In the genomic region with DNA sequence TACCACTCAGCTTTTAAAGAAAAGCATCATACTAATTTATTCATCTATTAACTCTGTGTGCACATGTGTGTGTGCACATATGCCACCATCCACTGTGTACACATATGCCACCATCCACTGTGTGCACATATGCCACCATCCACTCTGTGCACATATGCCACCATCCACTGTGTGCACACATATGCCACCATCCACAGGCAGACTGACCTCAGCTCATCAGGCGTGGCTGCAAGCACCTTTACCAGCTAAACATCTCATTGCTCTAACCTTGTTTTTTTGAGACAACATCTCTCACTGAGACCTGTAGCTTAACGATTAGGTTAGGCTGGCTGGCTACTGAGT, we compare ENCODE assay signal across 25 mouse cellular contexts. TPM values are rescaled to one million over a fixed set of nuclear protein-coding genes. Genes with fewer than 3 reads are reported as not detected.
DNase-seq lines count a peak whose midpoint lies in the region; ATAC-seq and TF ChIP-seq lines count a peak whose summit lies in the region.
"Had no signal": no experiment of that assay in that cellular context is flagged by ENCODE, and none has a peak within 500 bp of the region (broad histone marks: within the 10 kb centered on the region; RNA-seq: fewer than 3 reads in every experiment).

No protein-coding gene starts in this region.

- no peak for DNase-seq in embryonic facial prominence, embryonic 10.5 days (ENCODE audit: low spot score)
- DNase-seq in forebrain, postnatal 0 days = no peak
- DNase-seq in left cerebral cortex, postnatal 36 days (ENCODE audit: low spot score in 2 of 2) = no peak
- DNase-seq in adrenal gland, adult (ENCODE audit: inconsistent age in 2 of 2, low spot score in 1 of 2) = no peak
- DNase-seq: adrenal gland, postnatal 14 days; cerebellum, adult 9-10 months; gastrocnemius, adult 2 months; kidney, postnatal 36 days; layer of hippocampus, postnatal 36 days; lung, adult 18-20 months; lung, postnatal 10 days; midbrain, embryonic 14.5 days; retina, postnatal 1 day; right cerebral cortex, postnatal 4 days; thymus, postnatal 14 days had no signal

- ATAC-seq in embryonic facial prominence, embryonic 13.5 days (ENCODE audit: insufficient number of reproducible peaks, insufficient read depth, low FRiP score, low TSS enrichment, low read depth) = 0 out of 2 replicates have a peak, but pooled peaks have one; percentile 63
- ATAC-seq in hindbrain, embryonic 15.5 days (ENCODE audit: low FRiP score, low read depth) = peak; percentile 60; the same call in 1 of the 2 replicates
- no peak for ATAC-seq in hindbrain, embryonic 16.5 days
- ATAC-seq in forebrain, postnatal 0 days = peak; percentile 26
- ATAC-seq: intestine, postnatal 0 days; liver, embryonic 12.5 days had no signal

- intact Hi-C loops in left cerebral cortex, postnatal 36 days (cut with DNase I) = no loop called here

- no peak overlapping the region for H3K27ac ChIP-seq in embryonic facial prominence, embryonic 13.5 days
- no peak overlapping the region for H3K27ac ChIP-seq in embryonic facial prominence, embryonic 10.5 days (replicated peaks)
- no peak overlapping the region for H3K27ac ChIP-seq in hindbrain, embryonic 15.5 days (replicated peaks)
- no peak overlapping the region for H3K27ac ChIP-seq in hindbrain, embryonic 16.5 days (ENCODE audit: low read depth, low read length)
- peak overlapping the region; percentile 83 for H3K27ac ChIP-seq in bone marrow macrophage, adult 2 months (ENCODE audit: insufficient read depth, low read depth, low read length)
- no peak overlapping the region for H3K27ac ChIP-seq in forebrain, postnatal 0 days (ENCODE audit: low read depth, low read length)
- H3K27ac ChIP-seq: heart, embryonic 10.5 days; limb, embryonic 13.5 days; liver, embryonic 12.5 days had no signal

- H3K4me2 ChIP-seq in embryonic facial prominence, embryonic 13.5 days = no peak overlapping the region
- H3K4me2 ChIP-seq in hindbrain, embryonic 15.5 days = no peak overlapping the region
- no peak overlapping the region for H3K4me2 ChIP-seq in hindbrain, embryonic 16.5 days (ENCODE audit: low read length)
- H3K4me2 ChIP-seq in forebrain, postnatal 0 days (ENCODE audit: low read depth) = no peak overlapping the region
- H3K4me2 ChIP-seq: limb, embryonic 13.5 days; liver, embryonic 12.5 days had no signal

- WGBS in embryonic facial prominence, embryonic 13.5 days = 93% methylated on average over 2 of the region's 2 CpGs
- WGBS in embryonic facial prominence, embryonic 10.5 days = 93% methylated on average over 2 of the region's 2 CpGs
- WGBS in hindbrain, embryonic 15.5 days = 88% methylated on average over 2 of the region's 2 CpGs
- WGBS in hindbrain, embryonic 16.5 days = 91% methylated on average over 2 of the region's 2 CpGs
- WGBS in forebrain, postnatal 0 days = 80% methylated on average over 2 of the region's 2 CpGs

- no peak for TF ChIP-seq POLR2A in bone marrow macrophage, adult 2 months (IDR thresholded peaks at IDR 0.05; ENCODE audit: borderline replicate concordance, low read depth, low read length)

- no peak for TF ChIP-seq CTCF in bone marrow macrophage, adult 2 months (IDR thresholded peaks at IDR 0.05; ENCODE audit: low read depth, low read length)
- TF ChIP-seq CTCF in forebrain, postnatal 0 days (IDR thresholded peaks at IDR 0.05; ENCODE audit: low read depth) = no peak

- H3K4me1 ChIP-seq in embryonic facial prominence, embryonic 13.5 days = no peaks in the 10 kb centered on the region
- no peaks in the 10 kb centered on the region for H3K4me1 ChIP-seq in embryonic facial prominence, embryonic 10.5 days
- H3K4me1 ChIP-seq in hindbrain, embryonic 15.5 days (replicated peaks) = peaks cover 5% of the 10 kb centered on the region; the same call in 1 of the 2 replicates
- H3K4me1 ChIP-seq in hindbrain, embryonic 16.5 days (ENCODE audit: control insufficient read depth, insufficient read depth, low read depth, low read length) = no peaks in the 10 kb centered on the region
- H3K4me1 ChIP-seq in bone marrow macrophage, adult 2 months (ENCODE audit: control insufficient read depth, insufficient read depth, low read length) = peaks cover 20% of the 10 kb centered on the region
- no peaks in the 10 kb centered on the region for H3K4me1 ChIP-seq in forebrain, postnatal 0 days (ENCODE audit: insufficient read depth)
- H3K4me1 ChIP-seq: limb, embryonic 13.5 days had no signal

- no peaks in the 10 kb centered on the region for H3K27me3 ChIP-seq in embryonic facial prominence, embryonic 13.5 days
- H3K27me3 ChIP-seq in embryonic facial prominence, embryonic 10.5 days (replicated peaks; ENCODE audit: low read depth, poor library complexity, severe bottlenecking) = no peaks in the 10 kb centered on the region
- no peaks in the 10 kb centered on the region for H3K27me3 ChIP-seq in hindbrain, embryonic 15.5 days
- no peaks in the 10 kb centered on the region for H3K27me3 ChIP-seq in hindbrain, embryonic 16.5 days (replicated peaks; ENCODE audit: control insufficient read depth, insufficient read depth, low read length)
- no peaks in the 10 kb centered on the region for H3K27me3 ChIP-seq in forebrain, postnatal 0 days (ENCODE audit: insufficient read depth, low read length)
- H3K27me3 ChIP-seq: limb, embryonic 13.5 days; liver, embryonic 12.5 days had no signal

- no peak overlapping the region for H3K4me3 ChIP-seq in embryonic facial prominence, embryonic 13.5 days
- no peak overlapping the region for H3K4me3 ChIP-seq in embryonic facial prominence, embryonic 10.5 days
- H3K4me3 ChIP-seq in hindbrain, embryonic 15.5 days = no peak overlapping the region
- H3K4me3 ChIP-seq in hindbrain, embryonic 16.5 days (ENCODE audit: low read length) = no peak overlapping the region
- H3K4me3 ChIP-seq in bone marrow macrophage, adult 2 months (ENCODE audit: insufficient read depth, low read length) = no peak overlapping the region
- H3K4me3 ChIP-seq in forebrain, postnatal 0 days (ENCODE audit: low read depth, low read length) = no peak overlapping the region
- H3K4me3 ChIP-seq: gastrocnemius, adult 2 months; heart, embryonic 10.5 days; limb, embryonic 13.5 days; liver, embryonic 12.5 days had no signal

- H3K9ac ChIP-seq in embryonic facial prominence, embryonic 13.5 days = no peak overlapping the region
- H3K9ac ChIP-seq in hindbrain, embryonic 15.5 days = no peak overlapping the region
- H3K9ac ChIP-seq in hindbrain, embryonic 16.5 days (ENCODE audit: low read depth, low read length) = no peak overlapping the region
- no peak overlapping the region for H3K9ac ChIP-seq in forebrain, postnatal 0 days
- H3K9ac ChIP-seq: limb, embryonic 13.5 days; liver, embryonic 12.5 days had no signal

- no peaks in the 10 kb centered on the region for H3K9me3 ChIP-seq in embryonic facial prominence, embryonic 13.5 days
- H3K9me3 ChIP-seq in embryonic facial prominence, embryonic 10.5 days = no peaks in the 10 kb centered on the region
- no peaks in the 10 kb centered on the region for H3K9me3 ChIP-seq in hindbrain, embryonic 15.5 days
- no peaks in the 10 kb centered on the region for H3K9me3 ChIP-seq in hindbrain, embryonic 16.5 days (ENCODE audit: control insufficient read depth, low read length)
- no peaks in the 10 kb centered on the region for H3K9me3 ChIP-seq in forebrain, postnatal 0 days (ENCODE audit: low read length)
- H3K9me3 ChIP-seq: heart, embryonic 10.5 days; limb, embryonic 13.5 days; liver, embryonic 12.5 days had no signal

- H3K36me3 ChIP-seq in embryonic facial prominence, embryonic 13.5 days = peaks cover 83% of the 10 kb centered on the region
- H3K36me3 ChIP-seq in embryonic facial prominence, embryonic 10.5 days (replicated peaks) = peaks cover 89% of the 10 kb centered on the region
- H3K36me3 ChIP-seq in hindbrain, embryonic 15.5 days = peaks cover 55% of the 10 kb centered on the region
- peaks cover 43% of the 10 kb centered on the region for H3K36me3 ChIP-seq in hindbrain, embryonic 16.5 days (ENCODE audit: control insufficient read depth, insufficient read depth, low read length)
- peaks cover 62% of the 10 kb centered on the region for H3K36me3 ChIP-seq in forebrain, postnatal 0 days (ENCODE audit: insufficient read depth)

RNA-seq across cellular contexts. Expression of gene Rgma, which starts 59.0 kb away (rescaled TPM):
- 21.8 and 23.6 TPM in 2 replicates for polyA plus RNA-seq in embryonic facial prominence, embryonic 13.5 days (2015; fragmentation: Nextera tagmentation; extraction: Ambion mirVana)
- 23.4 and 26.5 TPM in 2 replicates for polyA plus RNA-seq in embryonic facial prominence, embryonic 10.5 days (2016; fragmentation: Nextera tagmentation; extraction: Ambion mirVana)
- polyA plus RNA-seq in hindbrain, embryonic 15.5 days (2015; fragmentation: Nextera tagmentation; extraction: Ambion mirVana) = 39.5 and 45.1 TPM in 2 replicates
- 30.9 and 39.8 TPM in 2 replicates for polyA plus RNA-seq in hindbrain, embryonic 16.5 days (2015; fragmentation: Nextera tagmentation; extraction: Ambion mirVana)
- not detected in 2 replicates for polyA plus RNA-seq in bone marrow macrophage, adult 2 months (2012; ENCODE audit: insufficient read depth, insufficient read length, missing spikeins)
- total RNA-seq in forebrain, postnatal 0 days (2014; rRNA removed) = 72.2 and 96.4 TPM in 2 replicates
- 34.1 and 39.9 TPM in 2 replicates for polyA plus RNA-seq in forebrain, postnatal 0 days (2015; fragmentation: Nextera tagmentation; extraction: Ambion mirVana)
- 10 to 100 TPM; 59.0 to 64.1 TPM for total RNA-seq in left cerebral cortex, postnatal 36 days (2021)
- total RNA-seq: hematopoietic stem cell, adult 5-6 weeks; megakaryocyte progenitor cell, adult 5-6 weeks had no signal

Comparison
In these comparisons a context has a peak if more than half of its experiments do, and no peak if none do; other contexts are left out.
1. RNA of gene Rgma, which starts 59.0 kb away (polyA plus RNA-seq): 39.5 to 45.1 TPM in hindbrain, embryonic 15.5 days, 34.1 to 39.9 TPM in forebrain, postnatal 0 days, 30.9 to 39.8 TPM in hindbrain, embryonic 16.5 days, 23.4 to 26.5 TPM in embryonic facial prominence, embryonic 10.5 days and 21.8 to 23.6 TPM in embryonic facial prominence, embryonic 13.5 days; not detected in bone marrow macrophage, adult 2 months; every median in the first group is over 10 times any median in the second.